Mouse (Mus musculus) testis, adult 2 months (tissue): Measurements from ENCODE around the gene Sik1.

Experiments used
- CTCF ChIP-seq: fragments of 200-500 bp; IDR thresholded peaks from 2 replicates; pipeline ENCODE4 v1.5.1; 2012; ENCODE audit warnings: low read depth, mild to moderate bottlenecking, inconsistent platforms, low read length, moderate library complexity; ENCODE audit not compliant: control insufficient read depth, insufficient read depth, insufficient replicate concordance
- POLR2A ChIP-seq: fragments of 200-500 bp; IDR thresholded peaks from 2 replicates; pipeline ENCODE4 v1.6.1; 2012; ENCODE audit warnings: low read depth, mild to moderate bottlenecking, inconsistent platforms, low read length, moderate library complexity; ENCODE audit not compliant: control insufficient read depth

GRCm38 (mm10) chr17:31836772-31837171 lies 18.8 kb downstream of the Sik1 start:
- no peak for TF ChIP-seq POLR2A
- TF ChIP-seq CTCF, result no peak
